Mouse (Mus musculus) MEL (cell line): Measurements from ENCODE around the gene Gas1. TPM values are rescaled to one million over a fixed set of nuclear protein-coding genes. Genes with fewer than 3 reads are reported as not detected.

ENCODE experiments used
- DNase-seq: peaks from one replicate; pipeline ENCODE4 v3.0.0; 2011; ENCODE audit warnings: low read depth, low spot score
- H3K27ac ChIP-seq: 2 replicates; pipeline ENCODE4 v1.5.1; 2012; ENCODE audit warnings: low read depth, mild to moderate bottlenecking, control low read depth, low read length, moderate library complexity; ENCODE audit not compliant: control insufficient read depth
- H3K27me3 ChIP-seq, 2 experiments: fragments of 150-350 bp in 1 of 2; sonication (generic) in 1 of 2; 2 replicates each; pipeline ENCODE4 v1.6.1; 2012; ENCODE audit warnings: low read length in 2 of 2, mild to moderate bottlenecking in 2 of 2, improper control_type of control experiment in 1 of 2, moderate library complexity in 1 of 2; ENCODE audit not compliant: insufficient read depth in 2 of 2, control insufficient read depth in 1 of 2
- H3K36me3 ChIP-seq, 2 experiments: 2 replicates each; pipeline ENCODE4 v1.6.1; 2012 to 2014; ENCODE audit warnings: low read length in 2 of 2, improper control_type of control experiment in 1 of 2, inconsistent platforms in 1 of 2, mild to moderate bottlenecking in 1 of 2; ENCODE audit not compliant: insufficient read depth in 2 of 2, control insufficient read depth in 1 of 2
- H3K4me1 ChIP-seq, 2 experiments: fragments of 150-350 bp in 1 of 2; sonication (generic) in 1 of 2; 2 replicates each; pipeline ENCODE4 v1.6.1; 2012; ENCODE audit warnings: low read length in 2 of 2, improper control_type of control experiment in 1 of 2, mild to moderate bottlenecking in 1 of 2; ENCODE audit not compliant: insufficient read depth in 2 of 2, control insufficient read depth in 1 of 2
- H3K4me3 ChIP-seq, 2 experiments: fragments of 150-350 bp in 1 of 2; sonication (generic) in 1 of 2; 2 replicates each; pipeline ENCODE4 v1.5.1; 2012; ENCODE audit warnings: low read depth in 2 of 2, low read length in 2 of 2, mild to moderate bottlenecking in 2 of 2, moderate library complexity in 2 of 2, control low read depth in 1 of 2, improper control_type of control experiment in 1 of 2; ENCODE audit not compliant: control insufficient read depth in 1 of 2, insufficient read depth in 1 of 2
- H3K79me2 ChIP-seq: 2 replicates; pipeline ENCODE4 v1.6.1; 2012; ENCODE audit warnings: mild to moderate bottlenecking, low read length, moderate library complexity; ENCODE audit not compliant: control insufficient read depth, poor library complexity, insufficient read depth
- H3K9ac ChIP-seq: 2 replicates; pipeline ENCODE4 v1.6.1; 2012; ENCODE audit warnings: low read depth, mild to moderate bottlenecking, control low read depth, low read length, moderate library complexity; ENCODE audit not compliant: control insufficient read depth, poor library complexity, severe bottlenecking
- H3K9me3 ChIP-seq: fragments of 150-350 bp; sonication (generic); replicated peaks from 2 replicates; pipeline ENCODE4 v1.6.1; 2012; ENCODE audit warnings: mild to moderate bottlenecking, low read length, improper control_type of control experiment, moderate library complexity; ENCODE audit not compliant: insufficient read depth
- CHD1 ChIP-seq: IDR thresholded peaks from 2 replicates; pipeline ENCODE4 v1.6.1; 2012; ENCODE audit warnings: low read depth, mild to moderate bottlenecking, inconsistent platforms, low read length, improper control_type of control experiment
- E2F4 ChIP-seq: IDR thresholded peaks from 2 replicates; pipeline ENCODE4 v1.6.1; 2011; ENCODE audit warnings: low read depth, low read length, improper control_type of control experiment, borderline replicate concordance
- EP300 ChIP-seq, 2 experiments: IDR thresholded peaks; 2 replicates each; pipeline ENCODE4 v1.6.1; 2011; ENCODE audit warnings: improper control_type of control experiment in 2 of 2, low read length in 2 of 2, low read depth in 1 of 2, mild to moderate bottlenecking in 1 of 2
- ETS1 ChIP-seq: IDR thresholded peaks from 2 replicates; pipeline ENCODE4 v1.6.1; 2012; ENCODE audit warnings: low read depth, mild to moderate bottlenecking, inconsistent platforms, low read length, improper control_type of control experiment, moderate library complexity
- GABPA ChIP-seq: IDR thresholded peaks from 2 replicates; pipeline ENCODE4 v1.6.1; 2012; ENCODE audit warnings: low read depth, mild to moderate bottlenecking, inconsistent platforms, low read length, improper control_type of control experiment, moderate library complexity
- GATA1 ChIP-seq: IDR thresholded peaks from 2 replicates; pipeline ENCODE4 v1.6.1; 2011; ENCODE audit warnings: low read depth, low read length, improper control_type of control experiment
- HCFC1 ChIP-seq: IDR thresholded peaks from 2 replicates; pipeline ENCODE4 v1.6.1; 2012; ENCODE audit warnings: low read depth, mild to moderate bottlenecking, inconsistent platforms, low read length, improper control_type of control experiment, moderate library complexity
- MAFK ChIP-seq: IDR thresholded peaks from 2 replicates; pipeline ENCODE4 v1.6.1; 2011; ENCODE audit warnings: low read depth, mild to moderate bottlenecking, low read length, improper control_type of control experiment, borderline replicate concordance
- MEF2A ChIP-seq: IDR thresholded peaks from 2 replicates; pipeline ENCODE4 v1.6.1; 2014; ENCODE audit warnings: low read depth, mild to moderate bottlenecking, inconsistent platforms, low read length, improper control_type of control experiment; ENCODE audit not compliant: poor library complexity, insufficient replicate concordance, severe bottlenecking; ENCODE audit errors: extremely low read depth
- MXI1 ChIP-seq: IDR thresholded peaks from 2 replicates; pipeline ENCODE4 v1.6.1; 2011; ENCODE audit warnings: mild to moderate bottlenecking, low read depth, low read length, improper control_type of control experiment
- MYB ChIP-seq: IDR thresholded peaks from 2 replicates; pipeline ENCODE4 v1.6.1; 2011; ENCODE audit warnings: mild to moderate bottlenecking, low read depth, low read length, improper control_type of control experiment
- RAD21 ChIP-seq: IDR thresholded peaks from 2 replicates; pipeline ENCODE4 v1.6.1; 2011; ENCODE audit warnings: mild to moderate bottlenecking, low read depth, low read length, improper control_type of control experiment
- SIN3A ChIP-seq: IDR thresholded peaks from 2 replicates; pipeline ENCODE4 v1.6.1; 2012; ENCODE audit warnings: low read length, improper control_type of control experiment, inconsistent platforms
- SMC3 ChIP-seq: IDR thresholded peaks from 2 replicates; pipeline ENCODE4 v1.6.1; 2011; ENCODE audit warnings: low read depth, low read length, improper control_type of control experiment
- TBP ChIP-seq: IDR thresholded peaks from 2 replicates; pipeline ENCODE4 v1.8.0; 2011; ENCODE audit warnings: low read depth, low read length, improper control_type of control experiment
- UBTF ChIP-seq: IDR thresholded peaks from 2 replicates; pipeline ENCODE4 v1.6.1; 2012; ENCODE audit warnings: low read depth, mild to moderate bottlenecking, inconsistent platforms, low read length, improper control_type of control experiment, moderate library complexity, borderline replicate concordance; ENCODE audit not compliant: insufficient read depth
- USF1 ChIP-seq: IDR thresholded peaks from 2 replicates; pipeline ENCODE4 v1.6.1; 2014; ENCODE audit warnings: low read depth, mild to moderate bottlenecking, inconsistent platforms, low read length, improper control_type of control experiment, moderate library complexity
- USF2 ChIP-seq, 2 experiments: IDR thresholded peaks; 2 replicates each; pipeline ENCODE4 v1.6.1; 2011 to 2012; ENCODE audit warnings: improper control_type of control experiment in 2 of 2, low read length in 2 of 2, borderline replicate concordance in 1 of 2, inconsistent platforms in 1 of 2, low read depth in 1 of 2, mild to moderate bottlenecking in 1 of 2; ENCODE audit not compliant: insufficient read depth in 1 of 2
- ZKSCAN1 ChIP-seq: IDR thresholded peaks from 2 replicates; pipeline ENCODE4 v1.6.1; 2012; ENCODE audit warnings: low read depth, mild to moderate bottlenecking, inconsistent platforms, low read length, improper control_type of control experiment, moderate library complexity
- ZMIZ1 ChIP-seq: IDR thresholded peaks from 2 replicates; pipeline ENCODE4 v1.6.1; 2012; ENCODE audit warnings: low read depth, mild to moderate bottlenecking, inconsistent platforms, low read length, improper control_type of control experiment, moderate library complexity
- polyA plus RNA-seq, 2 experiments: library from polyadenylated mRNA; stranded (reverse) in 1 of 2; unstranded in 1 of 2; fragments of >175 nt in 1 of 2; fragments of >200 nt in 1 of 2; gene quantifications; 2 replicates each; pipeline versions ENCODE4 v1.2.1 to v1.2.4; 2012; ENCODE audit warnings: low replicate concordance in 2 of 2, low read depth in 1 of 2; ENCODE audit not compliant: insufficient read length in 2 of 2, insufficient read depth in 1 of 2, missing spikeins in 1 of 2
- total RNA-seq: library from RNA; depleted of rRNA; stranded (reverse); fragments of 300-350 nt; gene quantifications from 2 replicates; pipeline ENCODE4 v1.2.3, GENCODE M21; 2012

Gas1 gene
- total and polyA plus RNA-seq, 3 experiments = not detected

GRCm38 (mm10) chr13:60225736-60226135 lies 48.6 kb upstream of the Gas1 start:
- no peak for DNase-seq
- Histone ChIP-seq H3K9ac (no peak overlapping the region), H3K4me1 (no peaks in the 10 kb centered on the region), H3K27me3 (no peaks in the 10 kb centered on the region), H3K79me2 (no peaks in the 10 kb centered on the region)
- TF ChIP-seq GATA1 (no peak), UBTF (no peak), ZKSCAN1 (no peak)
- TF ChIP-seq, all 39 proteins: peak for 0
- Histone ChIP-seq H3K4me3 (no peak overlapping the region), H3K36me3 (no peaks in the 10 kb centered on the region), H3K27ac (no peak overlapping the region), H3K9me3 (no peaks in the 10 kb centered on the region)

GRCm38 (mm10) chr13:60225276-60225675 lies 48.1 kb upstream of the Gas1 start:
- Histone ChIP-seq H3K27ac (no peak overlapping the region), H3K36me3 (no peaks in the 10 kb centered on the region), H3K9me3 (no peaks in the 10 kb centered on the region), H3K4me3 (no peak overlapping the region), H3K27me3 (no peaks in the 10 kb centered on the region), H3K79me2 (no peaks in the 10 kb centered on the region), H3K9ac (no peak overlapping the region), H3K4me1 (no peaks in the 10 kb centered on the region)
- no peak for DNase-seq
- TF ChIP-seq E2F4 (no peak), ZMIZ1 (no peak), SMC3 (no peak), USF2 (IDR thresholded peaks at IDR 0.05; ENCODE audit: borderline replicate concordance in 1 of 2, insufficient read depth in 1 of 2, low read depth in 1 of 2, low read length in 2 of 2) (no peak)

GRCm38 (mm10) chr13:60223797-60224196 lies 46.6 kb upstream of the Gas1 start:
- Histone ChIP-seq H3K27me3 (no peaks in the 10 kb centered on the region), H3K79me2 (no peaks in the 10 kb centered on the region), H3K36me3 (no peaks in the 10 kb centered on the region), H3K27ac (no peak overlapping the region), H3K4me1 (no peaks in the 10 kb centered on the region), H3K9ac (no peak overlapping the region), H3K9me3 (no peaks in the 10 kb centered on the region), H3K4me3 (no peak overlapping the region)
- TF ChIP-seq MAFK (no peak), CHD1 (no peak), MEF2A (no peak), RAD21 (no peak), TBP (no peak), USF2 (IDR thresholded peaks at IDR 0.05; ENCODE audit: borderline replicate concordance in 1 of 2, insufficient read depth in 1 of 2, low read depth in 1 of 2, low read length in 2 of 2) (no peak), ZKSCAN1 (no peak), ZMIZ1 (no peak), SIN3A (no peak), GATA1 (no peak), USF1 (no peak), MYB (no peak), MXI1 (no peak), GABPA (no peak), ETS1 (no peak), EP300 (IDR thresholded peaks at IDR 0.05; ENCODE audit: low read depth in 1 of 2, low read length in 2 of 2) (no peak), HCFC1 (no peak)
- no peak for DNase-seq
